Mouse (Mus musculus): ENCODE data around the gene Ces1d. TPM values are rescaled to one million over a fixed set of nuclear protein-coding genes. Genes with fewer than 3 reads are reported as not detected.
"Not testable (repeated sequence)": the region's sequence is repeated elsewhere in the genome, so short reads cannot be mapped to it uniquely, and the experiment has no call there.

The Ces1d gene
- polyA plus RNA-seq, 1 experiment from 2014 or later: 0.10 TPM

- no peak for ATAC-seq (ENCODE audit: low FRiP score, low read depth)
- Histone ChIP-seq H3K4me1 (replicated peaks) (no peaks in the 10 kb centered on the region), H3K27me3 (no peaks in the 10 kb centered on the region), H3K4me3 (no peak overlapping the region), H3K4me2 (no peak overlapping the region), H3K9ac (no peak overlapping the region), H3K36me3 (no peaks in the 10 kb centered on the region), H3K27ac (replicated peaks) (no peak overlapping the region), H3K9me3 (no peaks in the 10 kb centered on the region)
Observed at GRCm38 (mm10) chr8:93211091-93211490, 13.5 kb upstream of the Ces1d start.

- H3K4me2 ChIP-seq; ATAC-seq (ENCODE audit: low FRiP score, low read depth); H3K27me3 ChIP-seq; H3K9me3 ChIP-seq; H3K9ac ChIP-seq; H3K4me1 ChIP-seq (replicated peaks); H3K4me3 ChIP-seq; H3K27ac ChIP-seq (replicated peaks); H3K36me3 ChIP-seq: not testable (repeated sequence)
- WGBS: 68% methylated on average over 7 of the region's 7 CpGs
Observed at GRCm38 (mm10) chr8:93199146-93199545, 1.5 kb upstream of the Ces1d start.

- no peak for ATAC-seq (ENCODE audit: low FRiP score, low read depth)
- Histone ChIP-seq H3K36me3 (no peaks in the 10 kb centered on the region), H3K9me3 (no peaks in the 10 kb centered on the region), H3K27ac (replicated peaks) (no peak overlapping the region), H3K4me3 (no peak overlapping the region), H3K4me2 (no peak overlapping the region), H3K9ac (no peak overlapping the region), H3K4me1 (replicated peaks) (no peaks in the 10 kb centered on the region), H3K27me3 (no peaks in the 10 kb centered on the region)
- WGBS: 93% methylated on average over 5 of the region's 5 CpGs
Observed at GRCm38 (mm10) chr8:93196436-93196835, 1.2 kb downstream of the Ces1d start.

GRCm38 (mm10) chr8:93180581-93181129, 17.0 kb downstream of the Ces1d start:
- no peak for ATAC-seq (ENCODE audit: low FRiP score, low read depth)
- H3K36me3 ChIP-seq: no peaks in the 10 kb centered on the region
- no peaks in the 10 kb centered on the region for H3K9me3 ChIP-seq
- no peak overlapping the region for H3K27ac ChIP-seq (replicated peaks)
- H3K4me3 ChIP-seq: no peak overlapping the region
- H3K4me2 ChIP-seq: no peak overlapping the region
- no peak overlapping the region for H3K9ac ChIP-seq
- no peaks in the 10 kb centered on the region for H3K4me1 ChIP-seq (replicated peaks)
- no peaks in the 10 kb centered on the region for H3K27me3 ChIP-seq
- WGBS: 87% methylated on average over 4 of the region's 4 CpGs

- H3K4me2 ChIP-seq: no peak overlapping the region
- H3K4me1 ChIP-seq (replicated peaks): no peaks in the 10 kb centered on the region
- H3K27me3 ChIP-seq: no peaks in the 10 kb centered on the region
- H3K27ac ChIP-seq (replicated peaks): no peak overlapping the region
- H3K9me3 ChIP-seq: no peaks in the 10 kb centered on the region
- WGBS: 52% methylated on average over 1 of the region's 1 CpGs
- H3K9ac ChIP-seq: no peak overlapping the region
- no peak overlapping the region for H3K4me3 ChIP-seq
- no peak for ATAC-seq (ENCODE audit: low FRiP score, low read depth)
- no peaks in the 10 kb centered on the region for H3K36me3 ChIP-seq
Observed at GRCm38 (mm10) chr8:93176593-93176992, 21.0 kb downstream of the Ces1d start.

- H3K4me2 ChIP-seq: no peak overlapping the region
- H3K27me3 ChIP-seq: no peaks in the 10 kb centered on the region
- no peaks in the 10 kb centered on the region for H3K4me1 ChIP-seq (replicated peaks)
- H3K4me3 ChIP-seq: no peak overlapping the region
- no peak overlapping the region for H3K9ac ChIP-seq
- H3K27ac ChIP-seq (replicated peaks): no peak overlapping the region
- ATAC-seq (ENCODE audit: low FRiP score, low read depth): no peak
- H3K36me3 ChIP-seq: no peaks in the 10 kb centered on the region
- no peaks in the 10 kb centered on the region for H3K9me3 ChIP-seq
- WGBS: 91% methylated on average over 2 of the region's 2 CpGs
Observed at GRCm38 (mm10) chr8:93174554-93174953, 23.1 kb downstream of the Ces1d start.

GRCm38 (mm10) chr8:93171846-93172590, 25.6 kb downstream of the Ces1d start:
- no peaks in the 10 kb centered on the region for H3K27me3 ChIP-seq
- no peak overlapping the region for H3K27ac ChIP-seq (replicated peaks)
- no peaks in the 10 kb centered on the region for H3K4me1 ChIP-seq (replicated peaks)
- H3K4me3 ChIP-seq: no peak overlapping the region
- ATAC-seq (ENCODE audit: low FRiP score, low read depth): no peak
- 38% methylated on average over 1 of the region's 1 CpGs for WGBS
- H3K36me3 ChIP-seq: no peaks in the 10 kb centered on the region
- H3K9me3 ChIP-seq: no peaks in the 10 kb centered on the region
- no peak overlapping the region for H3K4me2 ChIP-seq
- H3K9ac ChIP-seq: no peak overlapping the region

GRCm38 (mm10) chr8:93163363-93163762, 34.3 kb downstream of the Ces1d start:
- ATAC-seq (ENCODE audit: low FRiP score, low read depth): no peak
- WGBS: 97% methylated on average over 1 of the region's 1 CpGs

GRCm38 (mm10) chr8:93151401-93151800, 46.2 kb downstream of the Ces1d start:
- no peaks in the 10 kb centered on the region for H3K9me3 ChIP-seq
- no peaks in the 10 kb centered on the region for H3K4me1 ChIP-seq (replicated peaks)
- H3K36me3 ChIP-seq: no peaks in the 10 kb centered on the region
- H3K9ac ChIP-seq: no peak overlapping the region
- no peak overlapping the region for H3K27ac ChIP-seq (replicated peaks)
- no peak overlapping the region for H3K4me2 ChIP-seq
- no peak for ATAC-seq (ENCODE audit: low FRiP score, low read depth)
- no peak overlapping the region for H3K4me3 ChIP-seq
- no peaks in the 10 kb centered on the region for H3K27me3 ChIP-seq
- 88% methylated on average over 1 of the region's 1 CpGs for WGBS

More at GRCm38 (mm10) chr8:93163363-93163762, 34.3 kb downstream of the Ces1d start:
- Histone ChIP-seq H3K27ac (replicated peaks) (no peak overlapping the region), H3K27me3 (no peaks in the 10 kb centered on the region), H3K4me2 (no peak overlapping the region), H3K36me3 (no peaks in the 10 kb centered on the region), H3K9ac (no peak overlapping the region), H3K9me3 (no peaks in the 10 kb centered on the region), H3K4me1 (replicated peaks) (no peaks in the 10 kb centered on the region), H3K4me3 (no peak overlapping the region)

- Histone ChIP-seq H3K27me3 (no peaks in the 10 kb centered on the region), H3K9me3 (no peaks in the 10 kb centered on the region), H3K4me3 (no peak overlapping the region), H3K36me3 (no peaks in the 10 kb centered on the region), H3K9ac (no peak overlapping the region), H3K4me2 (no peak overlapping the region), H3K27ac (replicated peaks) (no peak overlapping the region), H3K4me1 (replicated peaks) (no peaks in the 10 kb centered on the region)
- no peak for ATAC-seq (ENCODE audit: low FRiP score, low read depth)
Observed at GRCm38 (mm10) chr8:93147331-93147730, 50.3 kb downstream of the Ces1d start.

GRCm38 (mm10) chr8:93140696-93141095, 56.9 kb downstream of the Ces1d start:
- no peaks in the 10 kb centered on the region for H3K9me3 ChIP-seq
- 61% methylated on average over 1 of the region's 1 CpGs for WGBS
- no peak overlapping the region for H3K4me2 ChIP-seq
- no peak overlapping the region for H3K4me3 ChIP-seq
- H3K27me3 ChIP-seq: no peaks in the 10 kb centered on the region
- H3K4me1 ChIP-seq (replicated peaks): no peaks in the 10 kb centered on the region
- H3K36me3 ChIP-seq: no peaks in the 10 kb centered on the region
- H3K9ac ChIP-seq: no peak overlapping the region
- no peak overlapping the region for H3K27ac ChIP-seq (replicated peaks)
- no peak for ATAC-seq (ENCODE audit: low FRiP score, low read depth)

- no peaks in the 10 kb centered on the region for H3K27me3 ChIP-seq
- no peak overlapping the region for H3K4me2 ChIP-seq
- no peak overlapping the region for H3K27ac ChIP-seq (replicated peaks)
- no peak overlapping the region for H3K4me3 ChIP-seq
- no peaks in the 10 kb centered on the region for H3K4me1 ChIP-seq (replicated peaks)
- no peak overlapping the region for H3K9ac ChIP-seq
- no peaks in the 10 kb centered on the region for H3K36me3 ChIP-seq
- no peaks in the 10 kb centered on the region for H3K9me3 ChIP-seq
- WGBS: 92% methylated on average over 2 of the region's 2 CpGs
- no peak for ATAC-seq (ENCODE audit: low FRiP score, low read depth)
Observed at GRCm38 (mm10) chr8:93132196-93132595, 65.4 kb downstream of the Ces1d start.
